ENCODE assay signal across 15 mouse cellular contexts in genomic region chr13:81791861-81792260, GRCm38 (mm10).
"Had no signal": no experiment of that assay in that cellular context is flagged by ENCODE, and none has a peak within 500 bp of the region (broad histone marks: within the 10 kb centered on the region; RNA-seq: fewer than 3 reads in every experiment).

No protein-coding gene starts in this region.

- H3K4me2 ChIP-seq: intestine, embryonic 15.5 days; liver, embryonic 13.5 days; midbrain, embryonic 12.5 days; neural tube, embryonic 15.5 days; stomach, embryonic 15.5 days had no signal

- H3K4me3 ChIP-seq: intestine, embryonic 15.5 days; left cerebral cortex, adult 2 months; liver, embryonic 13.5 days; megakaryocyte, embryonic 14.5 days; midbrain, embryonic 12.5 days; neural tube, embryonic 15.5 days; stomach, embryonic 15.5 days had no signal

- H3K27me3 ChIP-seq: intestine, embryonic 15.5 days; liver, embryonic 13.5 days; megakaryocyte, embryonic 14.5 days; midbrain, embryonic 12.5 days; neural tube, embryonic 15.5 days; stomach, embryonic 15.5 days had no signal

- H3K9ac ChIP-seq: intestine, embryonic 15.5 days; liver, embryonic 13.5 days; liver, postnatal 0 days; midbrain, embryonic 12.5 days; neural tube, embryonic 15.5 days; stomach, embryonic 15.5 days had no signal

- H3K27ac ChIP-seq: intestine, embryonic 15.5 days; liver, embryonic 13.5 days; macrophage; midbrain, embryonic 12.5 days; neural tube, embryonic 15.5 days; stomach, embryonic 15.5 days had no signal

- H3K9me3 ChIP-seq: intestine, embryonic 15.5 days; liver, embryonic 13.5 days; megakaryocyte, embryonic 14.5 days; midbrain, embryonic 12.5 days; neural tube, embryonic 15.5 days; stomach, embryonic 15.5 days had no signal

- ATAC-seq: intestine, embryonic 15.5 days; liver, postnatal 0 days had no signal

- DNase-seq: kidney, adult 8-10 months; liver; liver, embryonic 13.5 days; liver, postnatal 0 days; right cerebral cortex, postnatal 4 days; spleen, adult 18-20 months; thymus, adult 2 months; thymus, postnatal 36 days had no signal

- H3K36me3 ChIP-seq: intestine, embryonic 15.5 days had no signal

- H3K4me1 ChIP-seq: intestine, embryonic 15.5 days; liver, embryonic 13.5 days; midbrain, embryonic 12.5 days; neural tube, embryonic 15.5 days; stomach, embryonic 15.5 days had no signal
